Mouse (Mus musculus) C2C12 (cell line): Measurements from ENCODE around the gene Wfdc12.

Source experiments
- CEBPB ChIP-seq: IDR thresholded peaks from one replicate; pipeline ENCODE4 v1.6.1; 2011; ENCODE audit warnings: low read depth, mild to moderate bottlenecking, control low read depth, moderate library complexity
- CTCF ChIP-seq: IDR thresholded peaks from one replicate; pipeline ENCODE4 v1.5.1; 2011; ENCODE audit not compliant: control insufficient read depth, insufficient read depth, insufficient read length
- FOSL1 ChIP-seq: IDR thresholded peaks from one replicate; pipeline ENCODE4 v1.8.0; 2011; ENCODE audit warnings: mild to moderate bottlenecking, low read length; ENCODE audit not compliant: poor library complexity, insufficient read depth, severe bottlenecking
- MAX ChIP-seq: IDR thresholded peaks from one replicate; pipeline ENCODE4 v1.6.1; 2011; ENCODE audit warnings: mild to moderate bottlenecking, control low read depth
- MYOG ChIP-seq: IDR thresholded peaks from one replicate; pipeline ENCODE4 v1.6.1; 2011; ENCODE audit not compliant: control insufficient read depth, insufficient read length; ENCODE audit errors: extremely low read depth
- USF1 ChIP-seq: IDR thresholded peaks from one replicate; pipeline ENCODE4 v1.6.1; 2011; ENCODE audit warnings: low read depth, mild to moderate bottlenecking, control low read depth, moderate library complexity

DNA sequence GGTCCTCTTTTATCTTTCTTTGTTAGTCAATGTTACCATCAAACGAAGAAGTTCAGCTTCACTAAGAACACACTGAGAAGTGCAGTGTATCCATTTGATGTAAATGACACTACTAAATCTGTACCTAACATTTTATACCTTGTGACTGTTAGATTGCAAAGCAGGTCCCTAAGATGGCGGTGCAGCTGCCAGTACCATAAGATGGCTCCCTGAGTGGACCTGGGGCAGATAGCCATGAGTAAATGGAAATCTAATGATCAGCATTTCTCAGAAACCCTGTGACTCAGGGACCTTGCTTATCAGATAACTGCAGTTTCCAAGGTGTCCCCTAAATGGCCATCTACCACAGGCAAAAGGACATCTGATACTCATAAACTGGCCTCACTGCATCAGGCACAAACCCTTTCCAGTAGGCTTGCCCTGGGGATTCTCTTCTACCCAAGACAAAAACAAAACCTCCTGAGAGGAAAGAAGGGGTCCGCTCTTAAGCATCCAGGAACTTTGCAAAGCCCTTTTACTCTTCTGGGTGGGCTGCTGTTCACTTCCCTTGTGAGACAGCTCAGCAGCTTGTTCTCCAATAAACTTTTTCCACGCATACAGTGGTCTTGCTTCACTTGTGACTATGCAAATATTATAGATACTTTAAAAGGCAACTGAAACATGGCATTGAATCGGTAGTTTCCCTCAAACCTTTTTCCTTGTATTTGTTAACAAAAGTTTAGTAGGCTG is 5.7 kb upstream of the Wfdc12 start:
- TF ChIP-seq FOSL1 (no peak), CTCF (no peak), MYOG (no peak), USF1 (no peak), MAX (no peak), CEBPB (no peak)
